Mouse (Mus musculus): ENCODE data around the gene Lrrc74b. TPM values are rescaled to one million over a fixed set of nuclear protein-coding genes. Genes with fewer than 3 reads are reported as not detected.

Gene Lrrc74b
- total RNA-seq, 1 experiment = 0.09 TPM

DNA sequence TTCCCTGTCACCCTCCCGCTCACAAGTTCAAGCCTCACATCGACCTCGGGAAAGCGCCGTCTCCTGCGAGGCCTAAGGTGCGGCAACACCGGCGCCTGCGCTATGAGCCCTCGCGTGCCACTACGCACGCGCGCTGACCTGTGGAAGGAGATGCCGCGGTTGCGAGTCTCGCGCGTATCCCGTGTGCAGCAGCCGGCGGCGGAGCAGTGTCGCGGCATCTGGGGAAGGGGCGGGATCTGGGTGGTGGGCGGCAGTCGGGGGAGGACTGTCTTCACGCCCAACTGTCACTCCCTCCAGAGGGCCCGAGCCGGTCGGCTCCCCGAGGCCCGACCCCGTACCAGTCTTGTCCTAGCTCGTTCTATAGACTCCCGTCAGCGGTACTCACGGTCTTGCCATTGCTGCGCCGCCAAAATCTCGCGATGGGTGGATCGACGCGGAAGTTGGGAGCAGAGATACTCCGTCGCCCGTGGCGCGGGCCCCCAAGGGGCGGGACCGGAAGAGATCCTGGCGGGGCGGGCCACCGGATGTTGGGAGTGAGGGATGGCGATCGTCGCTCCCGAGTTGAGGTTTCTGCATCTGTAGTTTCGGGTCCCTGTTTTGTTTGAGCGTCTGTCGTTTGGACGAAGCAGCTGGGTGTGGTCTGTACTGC lies 30.3 kb downstream of the Lrrc74b start, which contains the start of gene Thap7:
Gene Thap7, minus strand, starts transcription at position 497 of the 649 bp plus-strand sequence.
- DNase-seq (ENCODE audit: low read depth, low spot score) = peak; percentile 96
- TF ChIP-seq CHD2 (IDR thresholded peaks at IDR 0.05; ENCODE audit: low read depth, low read length) (peak; percentile 91), ZNF384 (IDR thresholded peaks at IDR 0.05; ENCODE audit: low read depth, low read length) (no peak), HCFC1 (IDR thresholded peaks at IDR 0.05; ENCODE audit: borderline replicate concordance, insufficient read depth, low read length) (0 out of 2 replicates have a peak, but pooled peaks have one; percentile 55)
- in situ Hi-C loops (cut with MboI; ENCODE audit: low sequenced_read_pairs in 2 of 2, unreplicated experiment in 2 of 2) = no loop called here

DNA sequence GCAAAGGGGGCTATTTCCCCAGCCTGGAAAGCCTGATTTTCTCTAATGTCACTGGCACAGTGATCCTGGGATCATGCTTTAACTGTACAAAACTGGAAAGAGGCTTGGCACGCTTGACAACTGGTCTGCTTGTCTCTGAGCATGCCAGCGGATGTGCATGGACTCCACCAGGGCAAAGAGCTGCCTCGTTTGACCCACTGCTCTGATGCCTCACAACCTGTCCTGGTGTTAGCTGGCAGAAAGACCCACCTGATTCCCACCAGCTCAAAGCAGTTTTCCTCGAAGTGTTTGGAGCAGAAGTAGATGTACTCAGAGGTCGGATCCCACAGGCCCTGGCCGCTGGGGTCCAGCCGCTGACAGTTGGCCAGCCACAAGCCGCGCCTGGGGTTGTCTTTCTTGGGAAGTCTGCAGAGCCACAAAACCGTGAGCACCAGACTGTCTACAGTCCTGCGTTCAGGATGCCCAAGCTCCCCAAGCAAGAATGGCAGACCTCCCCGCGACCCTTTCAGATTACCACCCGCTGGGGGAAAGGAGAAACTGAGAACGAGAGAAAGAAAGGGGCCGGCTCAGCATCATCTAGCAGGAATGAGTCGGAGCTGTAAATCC lies 31.0 kb downstream of the Lrrc74b start:
- H3K9ac ChIP-seq (ENCODE audit: insufficient read depth, low read depth, low read length, poor library complexity, severe bottlenecking) = peak overlapping the region; percentile 85
- DNase-seq (ENCODE audit: low read depth, low spot score) = no peak
- H3K36me3 ChIP-seq (ENCODE audit: control insufficient read depth, insufficient read depth, low read length, poor library complexity, severe bottlenecking) = peaks cover 21% of the 10 kb centered on the region
- no peaks in the 10 kb centered on the region for H3K9me3 ChIP-seq (ENCODE audit: control insufficient read depth, insufficient read depth, low read depth, low read length)
- in situ Hi-C loops (cut with MboI; ENCODE audit: low sequenced_read_pairs in 2 of 2, unreplicated experiment in 2 of 2) = no loop called here
- TF ChIP-seq ZC3H11A (IDR thresholded peaks at IDR 0.05; ENCODE audit: borderline replicate concordance, low read depth, low read length) = no peak
- TF ChIP-seq ZNF384 (IDR thresholded peaks at IDR 0.05; ENCODE audit: low read depth, low read length) = no peak
- TF ChIP-seq HCFC1 (IDR thresholded peaks at IDR 0.05; ENCODE audit: borderline replicate concordance, insufficient read depth, low read length) = no peak
- TF ChIP-seq MAFK (IDR thresholded peaks at IDR 0.05; ENCODE audit: insufficient read depth, low read depth, low read length) = no peak
- no peak for TF ChIP-seq CHD2 (IDR thresholded peaks at IDR 0.05; ENCODE audit: low read depth, low read length)
- peaks cover 0 to 17% of the 10 kb centered on the region in 2 experiments; a peak in 2 of 4 replicates for H3K4me1 ChIP-seq (ENCODE audit: control insufficient read depth in 2 of 2, insufficient read depth in 2 of 2, low read length in 2 of 2, poor library complexity in 1 of 2)
- peak overlapping the region; percentile 79 to 83 for H3K4me3 ChIP-seq (ENCODE audit: insufficient read depth in 1 of 2, low read depth in 1 of 2, low read length in 2 of 2, poor library complexity in 1 of 2, severe bottlenecking in 1 of 2)
- no peak overlapping the region for H3K27ac ChIP-seq (ENCODE audit: insufficient read depth, low read depth, low read length, poor library complexity, severe bottlenecking)

More for the DNA sequence above, 30.3 kb downstream of the Lrrc74b start, which contains the start of gene Thap7:
- peaks cover 0 to 17% of the 10 kb centered on the region in 2 experiments; a peak in 2 of 4 replicates for H3K4me1 ChIP-seq (ENCODE audit: control insufficient read depth in 2 of 2, insufficient read depth in 2 of 2, low read length in 2 of 2, poor library complexity in 1 of 2)
- peak within 1 kb of the TSS; percentile 75 for H3K27ac ChIP-seq (ENCODE audit: insufficient read depth, low read depth, low read length, poor library complexity, severe bottlenecking)
- H3K4me3 ChIP-seq (ENCODE audit: insufficient read depth in 1 of 2, low read depth in 1 of 2, low read length in 2 of 2, poor library complexity in 1 of 2, severe bottlenecking in 1 of 2) = peak within 1 kb of the TSS; percentile 79 to 83
- peak within 1 kb of the TSS; percentile 85 for H3K9ac ChIP-seq (ENCODE audit: insufficient read depth, low read depth, low read length, poor library complexity, severe bottlenecking)
- H3K9me3 ChIP-seq (ENCODE audit: control insufficient read depth, insufficient read depth, low read depth, low read length) = no peaks in the 10 kb centered on the region
- H3K36me3 ChIP-seq (ENCODE audit: control insufficient read depth, insufficient read depth, low read length, poor library complexity, severe bottlenecking) = peaks cover 15% of the 10 kb centered on the region

DNA sequence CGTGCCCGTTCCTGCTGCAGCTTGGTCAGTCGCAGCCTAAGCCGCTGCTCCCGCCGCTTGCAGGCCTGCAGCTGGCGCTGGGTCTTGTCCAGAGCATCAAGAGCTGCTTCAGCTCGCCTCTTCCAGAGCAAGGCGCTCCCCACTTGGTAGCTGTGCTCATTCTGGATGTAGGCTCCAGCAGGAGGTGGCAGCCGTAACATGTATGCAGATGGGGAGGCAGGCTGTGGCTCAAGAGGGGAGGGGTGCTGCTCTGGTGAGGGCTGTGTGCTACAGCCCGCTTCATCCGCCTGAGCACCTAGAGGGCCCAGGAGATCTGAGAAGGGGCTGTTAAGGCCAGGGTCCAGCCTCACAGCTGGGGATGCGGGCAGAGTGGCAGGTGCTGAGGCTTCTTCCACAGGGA lies 32.8 kb downstream of the Lrrc74b start:
- no peak for TF ChIP-seq MAFK (IDR thresholded peaks at IDR 0.05; ENCODE audit: insufficient read depth, low read depth, low read length)
- TF ChIP-seq ZC3H11A (IDR thresholded peaks at IDR 0.05; ENCODE audit: borderline replicate concordance, low read depth, low read length) = no peak
- no peak for TF ChIP-seq HCFC1 (IDR thresholded peaks at IDR 0.05; ENCODE audit: borderline replicate concordance, insufficient read depth, low read length)
- no peak for TF ChIP-seq ZNF384 (IDR thresholded peaks at IDR 0.05; ENCODE audit: low read depth, low read length)
- no peak for TF ChIP-seq CHD2 (IDR thresholded peaks at IDR 0.05; ENCODE audit: low read depth, low read length)
- H3K4me3 ChIP-seq (ENCODE audit: insufficient read depth in 1 of 2, low read depth in 1 of 2, low read length in 2 of 2, poor library complexity in 1 of 2, severe bottlenecking in 1 of 2) = no peak overlapping the region
- H3K36me3 ChIP-seq (ENCODE audit: control insufficient read depth, insufficient read depth, low read length, poor library complexity, severe bottlenecking) = peaks cover 33% of the 10 kb centered on the region
- H3K9ac ChIP-seq (ENCODE audit: insufficient read depth, low read depth, low read length, poor library complexity, severe bottlenecking) = peak overlapping the region; percentile 33; the same call in 1 of the 2 replicates
- in situ Hi-C loops (cut with MboI; ENCODE audit: low sequenced_read_pairs in 2 of 2, unreplicated experiment in 2 of 2) = no loop called here
- DNase-seq (ENCODE audit: low read depth, low spot score) = no peak
- peaks cover 0 to 17% of the 10 kb centered on the region in 2 experiments; a peak in 2 of 4 replicates for H3K4me1 ChIP-seq (ENCODE audit: control insufficient read depth in 2 of 2, insufficient read depth in 2 of 2, low read length in 2 of 2, poor library complexity in 1 of 2)
- no peak overlapping the region for H3K27ac ChIP-seq (ENCODE audit: insufficient read depth, low read depth, low read length, poor library complexity, severe bottlenecking)
- no peaks in the 10 kb centered on the region for H3K9me3 ChIP-seq (ENCODE audit: control insufficient read depth, insufficient read depth, low read depth, low read length)

DNA sequence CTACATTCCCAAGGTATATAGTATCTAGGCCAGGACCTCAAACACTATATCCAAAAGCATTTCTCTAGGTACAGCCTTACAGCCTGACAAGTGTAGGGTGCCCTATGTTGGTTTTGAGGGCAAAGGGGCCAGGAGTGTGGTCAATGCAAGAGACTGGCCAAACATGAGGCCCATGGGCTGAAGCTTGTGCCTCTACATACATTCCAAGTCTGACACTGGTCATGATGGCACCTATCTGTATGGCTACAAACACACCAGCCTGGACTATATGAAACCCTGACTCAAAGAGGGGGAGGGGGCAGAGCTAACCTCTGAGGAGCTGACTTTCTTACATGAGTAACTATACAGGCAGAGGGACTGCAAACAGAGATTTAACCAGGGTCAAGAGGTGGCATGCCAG lies 33.4 kb downstream of the Lrrc74b start:
- Histone ChIP-seq H3K4me1 (ENCODE audit: control insufficient read depth in 2 of 2, insufficient read depth in 2 of 2, low read length in 2 of 2, poor library complexity in 1 of 2) (peaks cover 0 to 16% of the 10 kb centered on the region in 2 experiments; a peak in 2 of 4 replicates), H3K4me3 (ENCODE audit: insufficient read depth in 1 of 2, low read depth in 1 of 2, low read length in 2 of 2, poor library complexity in 1 of 2, severe bottlenecking in 1 of 2) (no peak overlapping the region), H3K27ac (ENCODE audit: insufficient read depth, low read depth, low read length, poor library complexity, severe bottlenecking) (no peak overlapping the region), H3K36me3 (ENCODE audit: control insufficient read depth, insufficient read depth, low read length, poor library complexity, severe bottlenecking) (peaks cover 38% of the 10 kb centered on the region), H3K9me3 (ENCODE audit: control insufficient read depth, insufficient read depth, low read depth, low read length) (no peaks in the 10 kb centered on the region), H3K9ac (ENCODE audit: insufficient read depth, low read depth, low read length, poor library complexity, severe bottlenecking) (no peak overlapping the region)
- no peak for TF ChIP-seq CHD2 (IDR thresholded peaks at IDR 0.05; ENCODE audit: low read depth, low read length)
- no peak for TF ChIP-seq MAFK (IDR thresholded peaks at IDR 0.05; ENCODE audit: insufficient read depth, low read depth, low read length)
- no peak for TF ChIP-seq ZNF384 (IDR thresholded peaks at IDR 0.05; ENCODE audit: low read depth, low read length)
- no peak for TF ChIP-seq HCFC1 (IDR thresholded peaks at IDR 0.05; ENCODE audit: borderline replicate concordance, insufficient read depth, low read length)
- in situ Hi-C loops (cut with MboI; ENCODE audit: low sequenced_read_pairs in 2 of 2, unreplicated experiment in 2 of 2) = no loop called here
- DNase-seq (ENCODE audit: low read depth, low spot score) = no peak
